Mouse (Mus musculus) forebrain, embryonic 10.5 days (tissue): ENCODE measurements around the gene Mn1. TPM values are rescaled to one million over a fixed set of nuclear protein-coding genes. Genes with fewer than 3 reads are reported as not detected.
A peak's percentile ranks its signal among the peaks of the same experiment; 100 is the strongest.

Experiments
- DNase-seq: peaks from one replicate; pipeline ENCODE4 v3.0.0-alpha.2; 2017; ENCODE audit warnings: low spot score; ENCODE audit errors: extremely low spot score
- H3K27ac ChIP-seq: fragments of 300-500 bp; sonication (generic); 2 replicates; pipeline ENCODE4 v1.5.1; 2016; ENCODE audit warnings: mild to moderate bottlenecking
- H3K27me3 ChIP-seq: fragments of 300-500 bp; sonication (generic); 2 replicates; pipeline ENCODE4 v1.6.1; 2016; ENCODE audit warnings: mild to moderate bottlenecking; ENCODE audit not compliant: poor library complexity, severe bottlenecking
- H3K36me3 ChIP-seq: fragments of 300-500 bp; sonication (generic); replicated peaks from 2 replicates; pipeline ENCODE4 v1.6.1; 2016; ENCODE audit warnings: mild to moderate bottlenecking, moderate library complexity
- H3K4me1 ChIP-seq: fragments of 300-500 bp; sonication (generic); 2 replicates; pipeline ENCODE4 v1.6.1; 2016
- H3K4me3 ChIP-seq: fragments of 300-500 bp; sonication (generic); 2 replicates; pipeline ENCODE4 v1.5.1; 2016; ENCODE audit warnings: mild to moderate bottlenecking, moderate library complexity
- H3K9me3 ChIP-seq: fragments of 300-500 bp; sonication (generic); 2 replicates; pipeline ENCODE4 v1.6.1; 2016; ENCODE audit warnings: mild to moderate bottlenecking, moderate library complexity
- WGBS: fragments of 180-500 bp; shearing (Covaris S2); methylation state at CpG from one replicate; pipeline ENCODE4 v1.1.7; 2016; 5-methylcytosine and 5-hydroxymethylcytosine counted together
- polyA plus RNA-seq: library from polyadenylated mRNA; unstranded; fragments of >200 nt; fragmentation: Nextera tagmentation; extraction: Ambion mirVana; gene quantifications from 2 replicates; pipeline ENCODE4 v1.2.1, GENCODE M21; 2016

Mn1 gene
- polyA plus RNA-seq, 1 experiment from 2014 or later = 36.5 TPM

GRCm38 (mm10) chr5:111426249-111426648 lies 9.1 kb downstream of the Mn1 start:
- peaks cover 98% of the 10 kb centered on the region for H3K4me1 ChIP-seq
- H3K9me3 ChIP-seq = no peaks in the 10 kb centered on the region
- H3K27me3 ChIP-seq = peaks cover 5% of the 10 kb centered on the region
- no peak for DNase-seq
- H3K4me3 ChIP-seq = peak overlapping the region; percentile 6; the same call in 1 of the 2 replicates
- H3K27ac ChIP-seq = 0 out of 2 replicates have a peak overlapping the region, but pooled peaks have one; percentile 44
- H3K36me3 ChIP-seq = peaks cover 95% of the 10 kb centered on the region
- WGBS = 71% methylated on average over 5 of the region's 5 CpGs

- WGBS = 66% methylated on average over 6 of the region's 6 CpGs
- peaks cover 98% of the 10 kb centered on the region for H3K4me1 ChIP-seq
- 0 out of 2 replicates have a peak overlapping the region, but pooled peaks have one; percentile 5 for H3K4me3 ChIP-seq
- H3K27me3 ChIP-seq = no peaks in the 10 kb centered on the region
- H3K27ac ChIP-seq = peak overlapping the region; percentile 73; the same call in 1 of the 2 replicates
- H3K9me3 ChIP-seq = no peaks in the 10 kb centered on the region
- DNase-seq = no peak
- peaks cover 90% of the 10 kb centered on the region for H3K36me3 ChIP-seq
These were observed 11.7 kb downstream of the Mn1 start for GRCm38 (mm10) chr5:111428882-111429281.

GRCm38 (mm10) chr5:111429726-111430125 lies 12.6 kb downstream of the Mn1 start:
- Histone ChIP-seq H3K36me3 (peaks cover 90% of the 10 kb centered on the region), H3K9me3 (no peaks in the 10 kb centered on the region), H3K27me3 (no peaks in the 10 kb centered on the region), H3K4me1 (peaks cover 98% of the 10 kb centered on the region), H3K27ac (peak overlapping the region; percentile 73), H3K4me3 (peak overlapping the region; percentile 19)
- WGBS = 37% methylated on average over 7 of the region's 7 CpGs
- DNase-seq = no peak

GRCm38 (mm10) chr5:111431007-111431730 lies 14.0 kb downstream of the Mn1 start:
- Histone ChIP-seq H3K4me1 (peaks cover 100% of the 10 kb centered on the region), H3K27ac (0 out of 2 replicates have a peak overlapping the region, but pooled peaks have one; percentile 41), H3K9me3 (no peaks in the 10 kb centered on the region), H3K27me3 (no peaks in the 10 kb centered on the region), H3K4me3 (no peak overlapping the region), H3K36me3 (peaks cover 91% of the 10 kb centered on the region)
- no peak for DNase-seq
- WGBS = 82% methylated on average over 11 of the region's 11 CpGs

- Histone ChIP-seq H3K4me1 (peaks cover 100% of the 10 kb centered on the region), H3K4me3 (no peak overlapping the region), H3K36me3 (peaks cover 91% of the 10 kb centered on the region), H3K27ac (0 out of 2 replicates have a peak overlapping the region, but pooled peaks have one; percentile 11), H3K9me3 (no peaks in the 10 kb centered on the region), H3K27me3 (no peaks in the 10 kb centered on the region)
- WGBS = 43% methylated on average over 5 of the region's 5 CpGs
- no peak for DNase-seq
These were observed 15.7 kb downstream of the Mn1 start for GRCm38 (mm10) chr5:111432842-111433241.

GRCm38 (mm10) chr5:111434342-111434842 lies 17.2 kb downstream of the Mn1 start:
- Histone ChIP-seq H3K9me3 (no peaks in the 10 kb centered on the region), H3K27ac (no peak overlapping the region; the same call in 1 of the 2 replicates), H3K4me3 (no peak overlapping the region), H3K36me3 (peaks cover 91% of the 10 kb centered on the region), H3K27me3 (no peaks in the 10 kb centered on the region), H3K4me1 (peaks cover 91% of the 10 kb centered on the region)
- 67% methylated on average over 16 of the region's 16 CpGs for WGBS
- DNase-seq = no peak

- peaks cover 95% of the 10 kb centered on the region for H3K36me3 ChIP-seq
- H3K9me3 ChIP-seq = no peaks in the 10 kb centered on the region
- peaks cover 82% of the 10 kb centered on the region for H3K4me1 ChIP-seq
- H3K27ac ChIP-seq = peak overlapping the region; percentile 40; the same call in 1 of the 2 replicates
- H3K4me3 ChIP-seq = no peak overlapping the region
- no peak for DNase-seq
- 81% methylated on average over 7 of the region's 7 CpGs for WGBS
- no peaks in the 10 kb centered on the region for H3K27me3 ChIP-seq
These were observed 19.1 kb downstream of the Mn1 start for GRCm38 (mm10) chr5:111436260-111436659.

GRCm38 (mm10) chr5:111437205-111437604 lies 20.0 kb downstream of the Mn1 start:
- Histone ChIP-seq H3K4me1 (peaks cover 82% of the 10 kb centered on the region), H3K36me3 (peaks cover 96% of the 10 kb centered on the region), H3K4me3 (no peak overlapping the region), H3K9me3 (no peaks in the 10 kb centered on the region), H3K27me3 (no peaks in the 10 kb centered on the region), H3K27ac (peak overlapping the region; percentile 17)
- 69% methylated on average over 7 of the region's 7 CpGs for WGBS
- DNase-seq = no peak

GRCm38 (mm10) chr5:111438336-111438735 lies 21.2 kb downstream of the Mn1 start:
- H3K27ac ChIP-seq = no peak overlapping the region
- H3K4me1 ChIP-seq = peaks cover 80% of the 10 kb centered on the region
- H3K9me3 ChIP-seq = no peaks in the 10 kb centered on the region
- DNase-seq = no peak
- H3K27me3 ChIP-seq = no peaks in the 10 kb centered on the region
- H3K36me3 ChIP-seq = peaks cover 100% of the 10 kb centered on the region
- WGBS = 87% methylated on average over 3 of the region's 3 CpGs
- H3K4me3 ChIP-seq = no peak overlapping the region

- H3K4me1 ChIP-seq = peaks cover 77% of the 10 kb centered on the region
- WGBS = 92% methylated on average over 8 of the region's 8 CpGs
- H3K27ac ChIP-seq = no peak overlapping the region
- no peak overlapping the region for H3K4me3 ChIP-seq
- no peaks in the 10 kb centered on the region for H3K9me3 ChIP-seq
- H3K36me3 ChIP-seq = peaks cover 100% of the 10 kb centered on the region
- no peaks in the 10 kb centered on the region for H3K27me3 ChIP-seq
- no peak for DNase-seq
These were observed 21.7 kb downstream of the Mn1 start for GRCm38 (mm10) chr5:111438821-111439220.

- no peak overlapping the region for H3K27ac ChIP-seq
- H3K9me3 ChIP-seq = no peaks in the 10 kb centered on the region
- no peak for DNase-seq
- peaks cover 77% of the 10 kb centered on the region for H3K4me1 ChIP-seq
- H3K36me3 ChIP-seq = peaks cover 100% of the 10 kb centered on the region
- H3K4me3 ChIP-seq = no peak overlapping the region
- 88% methylated on average over 4 of the region's 4 CpGs for WGBS
- no peaks in the 10 kb centered on the region for H3K27me3 ChIP-seq
These were observed 23.1 kb downstream of the Mn1 start for GRCm38 (mm10) chr5:111440264-111440663.

- 76% methylated on average over 11 of the region's 11 CpGs for WGBS
- H3K27me3 ChIP-seq = no peaks in the 10 kb centered on the region
- peaks cover 99% of the 10 kb centered on the region for H3K36me3 ChIP-seq
- no peak overlapping the region for H3K4me3 ChIP-seq
- H3K4me1 ChIP-seq = peaks cover 77% of the 10 kb centered on the region
- DNase-seq = no peak
- peak overlapping the region; percentile 30; the same call in 1 of the 2 replicates for H3K27ac ChIP-seq
- no peaks in the 10 kb centered on the region for H3K9me3 ChIP-seq
These were observed 25.1 kb downstream of the Mn1 start for GRCm38 (mm10) chr5:111442151-111442871.

- WGBS = 90% methylated on average over 3 of the region's 3 CpGs
- no peak overlapping the region for H3K27ac ChIP-seq
These were observed 26.5 kb downstream of the Mn1 start for GRCm38 (mm10) chr5:111443636-111444035.

More at GRCm38 (mm10) chr5:111443636-111444035, 26.5 kb downstream of the Mn1 start:
- H3K9me3 ChIP-seq = no peaks in the 10 kb centered on the region
- H3K36me3 ChIP-seq = peaks cover 99% of the 10 kb centered on the region
- no peak overlapping the region for H3K4me3 ChIP-seq
- peaks cover 84% of the 10 kb centered on the region for H3K4me1 ChIP-seq
- DNase-seq = no peak
- H3K27me3 ChIP-seq = no peaks in the 10 kb centered on the region
